Mouse (Mus musculus) liver, embryonic 14.5 days (tissue): ENCODE measurements around the gene Sec23a.

Source experiments
- CTCF ChIP-seq: IDR thresholded peaks from 2 replicates; pipeline ENCODE4 v1.5.1; 2016; ENCODE audit warnings: antibody characterized with exemption, low read depth, control low read depth
- EP300 ChIP-seq: IDR thresholded peaks from 2 replicates; pipeline ENCODE4 v1.6.1; 2016; ENCODE audit warnings: antibody characterized with exemption, low read depth

DNA sequence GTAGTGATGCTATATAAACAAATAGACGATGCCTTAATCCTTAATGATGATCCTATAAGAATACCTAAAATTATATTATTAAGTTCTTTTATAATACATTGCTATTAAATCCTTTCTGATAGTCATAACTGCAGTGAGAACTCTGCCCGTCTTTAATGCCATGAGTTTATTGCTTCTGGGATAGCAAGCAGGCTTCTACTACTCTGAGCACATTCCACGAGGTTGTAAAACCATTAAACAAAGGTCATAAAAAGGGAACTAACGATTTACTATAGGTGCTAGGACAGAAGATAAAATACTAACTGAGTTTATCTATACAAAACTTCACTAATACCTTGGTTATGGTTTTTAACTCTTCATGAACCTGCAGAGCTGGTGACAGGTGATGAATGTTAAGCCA is 69.3 kb downstream of the Sec23a start:
- TF ChIP-seq CTCF (no peak), EP300 (no peak)
